Mouse (Mus musculus) ovary, postnatal 36 days (tissue): Measurements from ENCODE around the gene Xrcc1.
"Not testable (repeated sequence)": the region's sequence is repeated elsewhere in the genome, so short reads cannot be mapped to it uniquely, and the experiment has no call there.

ENCODE experiments used
- DNase-seq: peaks from one replicate; pipeline ENCODE4 v3.0.0; 2022; ENCODE audit warnings: low spot score, mixed read lengths

The Xrcc1 gene

GRCm38 (mm10) chr7:24546068-24546614, at the start of gene Xrcc1, which contains the start of gene Pinlyp:
TSS of gene Xrcc1 (plus strand) at chr7:24546289.
TSS of gene Pinlyp (minus strand) at chr7:24546118.
- no peak for DNase-seq

GRCm38 (mm10) chr7:24499856-24500577, 46.1 kb upstream of the Xrcc1 start:
- DNase-seq: no peak

DNA sequence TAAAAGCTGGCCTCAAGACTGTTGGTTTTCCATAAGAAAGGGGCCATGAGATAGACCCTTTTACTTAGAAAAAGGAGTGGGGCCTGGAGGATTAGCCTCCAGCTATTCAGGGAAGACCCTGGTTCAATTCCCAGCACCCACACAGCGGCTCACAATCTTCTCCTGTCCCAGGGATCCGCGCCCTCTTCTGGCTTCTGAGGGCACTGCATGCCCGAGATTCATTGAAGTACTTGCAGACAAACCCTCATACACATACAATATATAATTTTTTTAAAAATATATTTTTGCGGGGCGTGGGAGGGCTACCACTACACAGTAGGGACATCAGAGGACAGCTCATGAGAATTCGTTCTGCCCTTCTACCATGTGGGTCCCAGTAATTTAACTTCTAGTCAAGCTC, 45.2 kb upstream of the Xrcc1 start:
- no peak for DNase-seq

- no peak for DNase-seq
Measured at GRCm38 (mm10) chr7:24501492-24501891, 44.6 kb upstream of the Xrcc1 start.

DNA sequence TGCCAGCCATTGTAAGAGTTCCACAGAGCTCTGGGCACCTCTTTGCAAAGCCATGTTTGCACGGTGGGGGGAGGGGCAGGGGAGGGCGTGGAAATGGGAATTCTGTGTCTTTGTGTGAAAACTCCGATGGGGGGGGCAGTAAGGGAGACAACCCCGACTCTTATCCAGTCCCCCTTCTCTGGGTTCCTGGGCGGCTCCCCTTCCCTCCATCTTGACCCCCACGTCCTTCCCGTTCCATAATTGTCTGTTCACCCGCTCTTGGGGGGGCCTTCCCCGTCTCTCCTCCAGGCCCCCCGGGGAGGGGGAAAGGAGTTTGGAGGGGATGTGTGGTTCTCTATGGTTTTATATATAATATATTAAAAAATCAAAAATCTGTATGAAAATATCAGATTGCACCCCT, 42.1 kb upstream of the Xrcc1 start:
- DNase-seq: no peak

DNA sequence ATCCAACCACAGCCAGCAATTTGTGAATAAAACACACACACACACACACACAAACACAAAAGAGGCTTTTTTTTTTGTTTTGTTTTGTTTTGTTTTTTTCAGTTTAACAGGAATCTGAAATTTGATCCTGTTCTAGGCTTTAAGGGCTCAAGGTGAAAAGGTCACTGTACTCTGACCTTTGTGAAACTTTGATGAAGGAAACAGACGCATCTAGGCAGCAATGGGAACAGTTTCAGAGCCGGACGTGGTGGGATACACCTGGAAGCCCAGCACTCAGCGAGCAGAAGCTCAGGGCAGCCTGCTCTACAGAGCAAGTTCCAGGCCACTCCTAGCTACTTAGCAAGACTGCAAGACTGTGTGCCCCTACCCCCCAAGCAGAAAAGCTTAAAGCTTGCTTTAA, 41.2 kb upstream of the Xrcc1 start:
- no peak for DNase-seq

DNA sequence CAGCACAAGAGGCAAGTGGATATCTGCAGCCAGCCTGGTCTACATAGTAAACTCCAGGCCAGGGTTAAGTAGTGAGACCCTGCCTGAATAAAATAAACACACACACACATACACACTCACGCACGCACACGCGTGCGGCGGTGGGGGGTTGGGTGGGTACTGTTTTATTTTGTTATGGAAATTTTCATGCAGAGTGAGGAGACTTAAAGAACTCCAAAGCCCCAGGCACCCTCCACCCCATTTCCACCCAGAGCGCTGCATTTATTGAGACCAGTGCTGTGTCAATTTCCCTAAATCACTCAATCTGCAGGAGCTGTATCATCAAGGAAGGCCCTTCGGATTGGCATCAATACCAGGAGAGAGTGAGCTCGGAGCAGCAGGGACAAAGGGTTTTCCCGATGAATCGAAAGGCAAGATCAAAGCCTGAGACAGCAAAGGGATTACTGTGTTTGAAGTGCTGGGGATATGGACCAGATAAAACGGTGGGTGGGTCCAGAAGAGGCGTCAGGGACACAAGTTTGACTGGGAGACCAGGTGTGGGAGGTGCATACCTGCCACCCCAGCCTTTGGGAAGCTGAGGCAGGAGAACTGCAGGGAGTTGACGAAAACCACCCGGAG, 40.5 kb upstream of the Xrcc1 start:
- no peak for DNase-seq

DNA sequence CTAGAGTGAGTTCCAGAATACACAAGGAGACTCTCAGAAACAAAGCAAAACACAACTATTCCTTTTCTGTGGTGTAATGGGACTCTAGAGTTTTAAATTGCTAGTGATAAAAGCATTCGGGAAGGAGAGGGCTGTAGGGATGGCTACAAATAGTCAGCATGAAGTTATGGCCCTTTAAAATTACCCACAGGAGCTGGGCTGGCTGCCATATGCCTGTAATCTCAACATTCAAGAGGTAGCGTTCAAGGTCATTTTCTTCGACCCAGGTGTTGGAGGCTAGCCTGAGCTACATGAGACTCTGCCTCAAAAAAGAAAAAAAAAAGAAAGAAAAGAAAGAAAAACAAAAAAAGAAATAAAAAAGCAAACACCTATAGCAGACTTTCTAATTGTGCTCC, 40.0 kb upstream of the Xrcc1 start:
- no peak for DNase-seq

DNA sequence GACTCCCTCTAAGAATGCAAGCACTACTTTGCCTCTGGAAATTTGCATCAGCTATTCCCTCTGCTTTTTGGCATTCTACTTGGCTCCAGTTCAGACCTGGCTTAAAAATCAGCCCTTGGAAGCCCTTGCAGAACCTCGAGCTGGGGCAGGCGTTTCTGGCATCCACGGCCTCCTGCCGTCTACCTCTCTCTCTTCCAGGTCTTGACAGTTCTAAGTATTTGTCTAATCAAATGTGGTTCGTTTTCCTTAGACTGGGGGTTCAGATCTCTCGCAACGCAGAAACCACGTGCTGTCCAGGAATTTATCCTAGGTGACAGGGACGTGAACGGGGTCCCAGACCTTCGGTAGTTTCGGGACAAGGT, 39.6 kb upstream of the Xrcc1 start:
- DNase-seq: peak; percentile 24

DNA sequence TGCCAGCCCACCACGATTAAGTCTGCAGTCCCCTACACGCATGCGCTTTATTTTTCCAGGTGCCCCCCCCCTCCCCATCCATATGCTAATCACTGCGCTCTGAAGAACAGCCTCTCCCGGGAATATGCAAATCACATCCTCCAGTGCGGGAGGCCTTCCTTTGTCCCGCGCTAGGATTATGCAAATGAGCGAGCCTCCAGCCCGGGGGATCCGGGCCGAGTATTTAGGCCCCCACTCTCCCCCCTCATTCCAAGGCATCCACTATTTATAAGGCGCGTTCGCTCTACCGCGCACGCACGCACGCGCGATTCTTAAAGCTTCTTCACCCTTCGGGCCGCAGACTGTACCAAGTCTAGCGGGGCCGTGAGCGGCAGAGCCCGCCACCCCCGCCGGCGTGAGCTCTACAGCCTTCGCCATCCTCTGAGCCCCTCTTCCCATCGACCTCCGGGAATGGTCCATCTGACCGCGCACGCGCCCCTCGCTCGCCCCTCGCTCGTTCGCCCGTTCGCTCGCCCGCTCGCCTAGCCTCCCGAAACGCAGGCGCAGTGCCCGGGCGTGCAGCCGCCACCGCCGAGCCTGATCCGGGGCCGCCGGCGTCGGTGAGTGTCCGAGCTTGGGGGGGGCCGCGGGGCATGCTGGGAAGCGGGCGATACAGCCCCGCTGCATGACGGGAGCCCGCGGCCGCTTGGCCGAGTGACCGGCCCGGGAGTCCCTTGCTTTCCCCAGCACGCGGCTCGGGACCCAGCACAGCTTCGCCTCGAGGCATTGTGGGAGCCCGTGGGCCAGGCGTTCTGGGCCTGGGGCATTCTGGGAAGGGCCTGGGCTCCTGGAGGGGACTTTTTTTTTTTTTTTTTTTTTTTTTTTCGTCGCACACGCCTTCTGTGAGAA, 39.0 kb upstream of the Xrcc1 start, which contains the start of gene Zfp428:
Gene Zfp428 (plus strand): TSS at position 169 of the 888 bp plus-strand sequence.
- DNase-seq: peak; percentile 87

DNA sequence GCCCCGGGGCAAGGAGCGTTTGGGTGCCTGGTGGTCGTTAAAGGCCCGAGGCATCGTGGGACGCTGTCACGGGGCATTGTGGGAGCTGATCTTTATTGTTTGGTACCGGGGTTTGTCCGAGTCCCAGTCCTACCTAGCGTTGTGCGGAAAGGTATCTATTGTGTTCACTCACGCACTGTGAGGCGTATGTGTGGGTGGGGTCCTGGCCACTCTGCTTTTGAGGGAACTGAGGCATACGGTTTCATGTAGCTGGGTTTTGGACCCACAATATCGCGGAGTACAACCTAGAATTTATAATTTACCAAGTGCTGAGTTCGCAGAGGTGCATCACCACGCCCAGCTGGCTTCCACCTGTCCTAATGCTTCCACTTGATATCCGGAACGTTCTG, 38.4 kb upstream of the Xrcc1 start:
- no peak for DNase-seq

DNA sequence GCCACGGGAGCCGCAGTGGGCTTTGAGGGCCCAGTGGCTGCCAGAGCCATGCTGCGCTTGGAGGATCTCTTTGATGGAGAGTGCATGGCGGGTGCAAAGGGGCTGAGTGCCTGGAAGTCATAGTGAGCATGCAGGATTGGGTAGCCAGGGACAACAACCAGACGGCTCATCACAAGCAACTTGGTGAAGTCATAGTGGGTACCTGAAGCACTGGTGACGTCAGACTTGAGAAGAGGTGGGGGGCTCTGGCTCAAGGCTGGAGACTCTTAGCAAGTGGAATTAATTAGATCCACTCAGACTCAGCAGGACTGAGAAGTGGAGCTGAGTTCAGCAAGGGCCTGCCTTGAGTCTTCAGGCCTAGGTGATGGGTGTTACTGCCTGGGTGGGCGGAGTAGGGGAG, 33.7 kb upstream of the Xrcc1 start, which contains the start of gene AC161166.1:
Gene AC161166.1 (minus strand): TSS at position 101 of the 400 bp plus-strand sequence.
- no peak for DNase-seq

- not testable (repeated sequence) for DNase-seq
Measured at GRCm38 (mm10) chr7:24516319-24516718, 29.8 kb upstream of the Xrcc1 start.

DNA sequence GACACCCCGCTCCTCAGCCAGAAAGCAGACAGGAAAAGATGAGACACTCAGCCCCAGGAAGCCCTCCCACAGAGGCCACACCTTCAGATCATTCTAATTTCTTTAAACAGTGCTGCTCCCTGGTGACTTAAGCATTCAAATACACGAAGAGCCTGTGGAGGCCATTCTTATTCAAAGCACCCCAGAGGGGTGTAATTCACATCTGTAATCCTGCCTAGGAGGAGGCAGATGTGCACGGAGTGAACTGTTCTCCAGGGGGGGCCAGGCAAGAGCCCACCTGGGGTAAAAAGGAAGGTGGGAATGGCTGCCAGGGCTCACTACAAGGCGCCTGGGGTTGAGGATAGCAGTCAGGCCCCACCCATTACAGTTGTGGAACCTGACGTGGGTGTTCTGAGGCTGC, 29.0 kb upstream of the Xrcc1 start:
- DNase-seq: no peak

- DNase-seq: no peak
Measured at GRCm38 (mm10) chr7:24517654-24518053, 28.4 kb upstream of the Xrcc1 start.

GRCm38 (mm10) chr7:24519130-24519529, 27.0 kb upstream of the Xrcc1 start:
- no peak for DNase-seq

- DNase-seq: not testable (repeated sequence)
Measured at GRCm38 (mm10) chr7:24520054-24520453, 26.0 kb upstream of the Xrcc1 start.

DNA sequence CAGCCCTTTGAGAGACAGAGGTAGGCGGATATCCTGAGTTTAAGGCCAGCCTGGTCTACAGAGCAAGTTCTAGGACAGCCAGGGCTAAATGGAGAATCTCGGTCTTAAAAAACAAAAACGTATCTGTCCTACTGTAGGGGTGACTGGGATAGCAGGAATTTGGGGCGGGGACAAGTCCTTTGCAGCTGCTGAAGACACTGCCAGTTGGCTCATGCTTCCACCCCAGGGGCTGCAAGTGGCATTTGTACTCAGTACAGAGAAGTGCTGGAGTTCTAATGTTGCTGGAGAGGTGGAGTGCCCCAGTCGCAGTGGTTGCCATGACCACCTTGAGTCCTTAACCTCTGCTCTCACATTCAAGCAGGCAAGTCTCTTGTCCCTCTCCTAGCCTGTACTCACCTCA, 23.3 kb upstream of the Xrcc1 start:
- no peak for DNase-seq

DNA sequence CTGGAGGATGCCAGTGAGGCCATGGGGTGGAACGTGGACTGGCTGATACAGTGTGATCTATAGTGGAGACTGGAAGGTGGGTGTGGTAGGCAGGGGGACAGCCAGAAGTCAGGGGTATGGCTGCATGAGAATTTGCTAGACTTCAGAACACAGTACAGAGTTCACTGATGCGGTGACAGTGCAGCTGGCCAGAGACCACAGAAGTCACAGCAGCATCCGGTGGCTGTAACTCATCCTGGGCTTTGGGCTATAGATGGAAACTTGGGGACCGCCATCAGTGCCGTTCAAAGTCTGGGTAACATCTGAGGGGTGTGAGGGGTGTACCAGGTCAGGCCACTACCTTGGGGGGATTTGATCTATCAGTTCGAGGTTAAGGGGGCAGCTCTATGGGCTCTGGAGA, 22.4 kb upstream of the Xrcc1 start:
- no peak for DNase-seq

- DNase-seq: no peak
Measured at GRCm38 (mm10) chr7:24524978-24525377, 21.1 kb upstream of the Xrcc1 start.

DNA sequence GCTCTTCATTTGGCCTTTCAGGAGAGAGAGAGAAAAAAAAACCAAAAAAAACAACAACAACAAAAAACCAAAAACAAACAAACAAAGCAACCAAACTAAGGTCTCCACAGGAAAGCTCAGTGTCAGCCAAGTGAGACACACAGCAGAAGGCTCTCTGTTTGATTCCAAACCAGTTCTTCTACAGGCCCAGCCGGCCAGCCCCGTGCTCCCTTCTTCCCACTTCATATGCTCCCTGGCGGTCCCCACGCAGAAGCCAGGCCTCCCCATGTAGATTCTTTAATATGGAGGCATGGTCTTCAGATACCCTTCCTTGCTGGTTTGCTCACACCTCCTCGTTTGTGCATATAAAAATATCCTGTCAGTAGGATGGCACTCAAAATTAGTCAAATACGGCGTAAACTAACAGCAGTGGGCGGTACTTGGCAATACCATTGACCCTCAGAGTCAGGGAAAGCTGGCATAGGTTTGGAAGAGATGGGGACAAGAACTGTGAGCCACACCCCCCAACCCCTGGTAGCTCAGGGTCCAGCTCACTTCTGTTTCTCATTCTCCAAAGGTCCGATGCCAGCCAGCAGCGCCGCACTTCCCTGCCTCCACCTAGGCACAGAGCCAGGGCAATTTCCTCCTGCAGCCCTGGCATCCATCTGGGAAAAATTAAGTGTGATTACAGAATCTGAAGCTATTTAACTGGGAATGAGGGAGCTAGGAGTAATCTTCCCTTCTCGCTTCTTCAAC, 20.2 kb upstream of the Xrcc1 start:
- DNase-seq: no peak

DNA sequence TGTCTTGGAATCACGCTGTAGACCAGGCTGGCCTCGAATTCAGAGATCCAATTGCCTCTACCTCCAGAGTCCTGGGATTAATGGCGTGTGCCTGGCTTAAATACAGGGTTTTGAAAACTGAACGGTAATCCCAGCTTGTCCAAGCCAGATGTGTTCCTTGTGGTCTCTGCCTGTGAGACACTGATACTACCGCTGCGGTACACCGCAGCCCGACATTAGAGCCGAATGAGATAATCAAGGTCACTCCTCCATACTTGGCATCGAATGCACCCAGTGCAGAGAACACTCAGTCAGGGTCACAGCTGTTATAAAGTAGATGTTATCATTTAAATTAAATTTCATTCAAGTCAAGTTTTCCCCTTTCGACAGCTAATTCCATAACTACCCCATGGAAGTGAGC, 17.2 kb upstream of the Xrcc1 start:
- no peak for DNase-seq
